Mouse (Mus musculus) C2C12 (cell line): Measurements from ENCODE around the gene Cog5.

Source experiments
- CEBPB ChIP-seq: IDR thresholded peaks from one replicate; pipeline ENCODE4 v1.6.1; 2011; ENCODE audit warnings: low read depth, mild to moderate bottlenecking, control low read depth, moderate library complexity
- CTCF ChIP-seq: IDR thresholded peaks from one replicate; pipeline ENCODE4 v1.5.1; 2011; ENCODE audit not compliant: control insufficient read depth, insufficient read depth, insufficient read length
- MAX ChIP-seq: IDR thresholded peaks from one replicate; pipeline ENCODE4 v1.6.1; 2011; ENCODE audit warnings: mild to moderate bottlenecking, control low read depth
- MYOD1 ChIP-seq: IDR thresholded peaks from one replicate; pipeline ENCODE4 v1.6.1; 2011; ENCODE audit warnings: low read depth; ENCODE audit not compliant: control insufficient read depth, insufficient read length
- MYOG ChIP-seq: IDR thresholded peaks from one replicate; pipeline ENCODE4 v1.6.1; 2011; ENCODE audit not compliant: control insufficient read depth, insufficient read length; ENCODE audit errors: extremely low read depth
- USF1 ChIP-seq: IDR thresholded peaks from one replicate; pipeline ENCODE4 v1.6.1; 2011; ENCODE audit warnings: low read depth, mild to moderate bottlenecking, control low read depth, moderate library complexity

DNA sequence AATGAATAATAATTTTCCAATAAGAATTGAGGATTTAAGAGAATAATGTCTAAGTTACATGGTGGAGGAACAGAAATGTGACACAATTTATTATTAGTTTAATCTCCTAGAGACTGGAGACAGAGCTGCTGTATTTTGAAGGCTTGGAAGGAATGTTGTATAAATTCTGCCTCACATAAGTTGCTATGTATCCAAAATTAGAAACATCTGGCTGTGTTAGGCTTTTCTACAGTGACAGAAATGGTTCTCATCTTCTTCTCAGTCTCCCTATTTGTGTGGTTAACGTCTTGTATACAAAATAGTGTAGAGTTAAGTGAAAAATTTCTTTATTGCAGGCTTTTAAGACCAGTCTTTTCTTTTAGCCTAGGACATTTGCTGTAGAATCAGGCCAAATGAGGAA lies 52.9 kb downstream of the Cog5 start:
- no peak for TF ChIP-seq CTCF
- TF ChIP-seq MYOD1 = no peak
- no peak for TF ChIP-seq MYOG
- no peak for TF ChIP-seq CEBPB
- no peak for TF ChIP-seq MAX
- TF ChIP-seq USF1 = no peak
